Mouse (Mus musculus) layer of hippocampus, postnatal 36 days (tissue): ENCODE measurements around the gene Olfr981. TPM values are rescaled to one million over a fixed set of nuclear protein-coding genes. Genes with fewer than 3 reads are reported as not detected.
"Not testable (repeated sequence)": the region's sequence is repeated elsewhere in the genome, so short reads cannot be mapped to it uniquely, and the experiment has no call there.

Experiments
- DNase-seq, 2 experiments: peaks; one replicate each; pipeline ENCODE4 v3.0.0; 2022
- total RNA-seq, 2 experiments: library from RNA; stranded (reverse); gene quantifications; 2 replicates each; pipeline ENCODE4 v1.2.3; 2021

Olfr981 gene
- not detected for total RNA-seq

- DNase-seq: no peak
These were observed at the start of gene Olfr981 for GRCm38 (mm10) chr9:40021164-40021563. Gene Olfr981 (plus strand): TSS chr9:40021464.

GRCm38 (mm10) chr9:39976581-39977145 lies 44.6 kb upstream of the Olfr981 start:
- not testable (repeated sequence) for DNase-seq

GRCm38 (mm10) chr9:39991813-39992212 lies 29.5 kb upstream of the Olfr981 start, which contains the start of gene Olfr978:
Gene Olfr978 (plus strand): TSS chr9:39992113.
- no peak for DNase-seq

- no peak for DNase-seq
These were observed 17.9 kb upstream of the Olfr981 start, which contains the start of gene Olfr979 for GRCm38 (mm10) chr9:40003365-40003764. Gene Olfr979 (minus strand): TSS chr9:40003465.

GRCm38 (mm10) chr9:40009482-40009881 lies 11.8 kb upstream of the Olfr981 start, which contains the start of gene Olfr980:
Gene Olfr980 (minus strand): TSS chr9:40009582.
- DNase-seq: no peak

- DNase-seq: no peak
These were observed 28.9 kb downstream of the Olfr981 start for GRCm38 (mm10) chr9:40050138-40050537.

- no peak for DNase-seq
These were observed 52.3 kb downstream of the Olfr981 start, which contains the start of gene Olfr982 for GRCm38 (mm10) chr9:40073529-40073928. Gene Olfr982 (plus strand): TSS chr9:40073829.

Other genes with a start within 250 kb of the Olfr981 start
- not detected for gene Olfr968, start 238.2 kb upstream of the Olfr981 start, total RNA-seq
- not detected for gene Olfr969, start 230.5 kb upstream of the Olfr981 start, total RNA-seq
- gene Olfr970, start 212.6 kb upstream of the Olfr981 start, total RNA-seq: not detected
- not detected for gene Olfr971, start 184.6 kb upstream of the Olfr981 start, total RNA-seq
- not detected for gene Olfr972, start 155.0 kb upstream of the Olfr981 start, total RNA-seq
- gene Olfr229, start 114.1 kb upstream of the Olfr981 start, total RNA-seq: not detected
- gene Olfr974, start 84.0 kb upstream of the Olfr981 start, total RNA-seq: not detected
- not detected for gene Olfr975, start 69.4 kb upstream of the Olfr981 start, total RNA-seq
- not detected for gene Olfr976, start 60.3 kb upstream of the Olfr981 start, total RNA-seq
- gene Olfr978, start 29.4 kb upstream of the Olfr981 start, total RNA-seq: not detected
- gene Olfr979, start 18.0 kb upstream of the Olfr981 start, total RNA-seq: not detected
- not detected for gene Olfr980, start 11.9 kb upstream of the Olfr981 start, total RNA-seq
- gene Olfr982, start 52.4 kb downstream of the Olfr981 start, total RNA-seq: not detected
- not detected for gene Olfr983, start 72.1 kb downstream of the Olfr981 start, total RNA-seq
- gene Olfr984, start 92.7 kb downstream of the Olfr981 start, total RNA-seq: not detected
- gene Olfr985, start 108.7 kb downstream of the Olfr981 start, total RNA-seq: not detected
- not detected for gene Tmem225, start 126.7 kb downstream of the Olfr981 start, total RNA-seq
- gene Olfr986, start 159.5 kb downstream of the Olfr981 start, total RNA-seq: not detected
- gene Zfp202, start 170.9 kb downstream of the Olfr981 start, total RNA-seq: 1 to 10 TPM; 3.7 to 4.2 TPM
- 100 to 1,000 TPM; 249 to 260 TPM for gene Scn3b, start 247.8 kb downstream of the Olfr981 start, total RNA-seq